Mouse (Mus musculus) cerebellum, postnatal 14 days (tissue): ENCODE measurements around the gene Dohh.

Experiments used
- DNase-seq, 2 experiments: peaks; one replicate each; pipeline ENCODE4 v3.0.0; 2021; ENCODE audit warnings: mixed read lengths in 2 of 2

The Dohh gene

DNA sequence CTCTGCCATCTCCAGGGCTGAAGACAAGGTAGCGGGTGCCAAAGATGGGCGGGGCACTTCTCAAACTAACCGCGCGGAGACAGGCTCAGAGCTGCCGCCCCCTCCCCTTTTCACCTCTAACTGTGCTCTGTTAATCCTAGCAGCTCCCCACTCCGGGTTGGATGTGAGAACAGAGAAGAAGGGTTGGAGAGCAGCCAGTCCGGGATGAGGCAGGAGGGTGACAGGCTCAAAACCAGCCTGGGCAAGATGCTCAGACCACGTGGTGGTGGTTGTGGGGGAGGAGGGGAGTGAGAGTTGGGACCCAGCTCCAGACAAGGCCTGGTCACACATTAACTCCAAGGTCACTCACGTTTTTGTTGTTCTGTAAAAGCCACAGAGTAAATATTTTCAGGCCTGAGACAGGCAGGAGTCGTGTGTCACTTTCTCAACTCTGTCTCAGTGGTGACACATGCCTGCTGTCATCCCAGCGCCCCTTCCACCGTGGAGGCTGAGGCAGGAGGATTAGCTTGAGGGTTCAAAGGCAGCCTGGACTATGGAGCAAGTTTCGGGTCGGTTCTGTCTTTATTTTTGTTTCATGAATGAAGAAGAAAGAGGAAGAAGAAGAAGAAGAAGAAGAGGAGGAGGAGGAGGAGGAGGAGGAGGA, 47.4 kb downstream of the Dohh start:
- DNase-seq: peak; percentile 68 to 79

DNA sequence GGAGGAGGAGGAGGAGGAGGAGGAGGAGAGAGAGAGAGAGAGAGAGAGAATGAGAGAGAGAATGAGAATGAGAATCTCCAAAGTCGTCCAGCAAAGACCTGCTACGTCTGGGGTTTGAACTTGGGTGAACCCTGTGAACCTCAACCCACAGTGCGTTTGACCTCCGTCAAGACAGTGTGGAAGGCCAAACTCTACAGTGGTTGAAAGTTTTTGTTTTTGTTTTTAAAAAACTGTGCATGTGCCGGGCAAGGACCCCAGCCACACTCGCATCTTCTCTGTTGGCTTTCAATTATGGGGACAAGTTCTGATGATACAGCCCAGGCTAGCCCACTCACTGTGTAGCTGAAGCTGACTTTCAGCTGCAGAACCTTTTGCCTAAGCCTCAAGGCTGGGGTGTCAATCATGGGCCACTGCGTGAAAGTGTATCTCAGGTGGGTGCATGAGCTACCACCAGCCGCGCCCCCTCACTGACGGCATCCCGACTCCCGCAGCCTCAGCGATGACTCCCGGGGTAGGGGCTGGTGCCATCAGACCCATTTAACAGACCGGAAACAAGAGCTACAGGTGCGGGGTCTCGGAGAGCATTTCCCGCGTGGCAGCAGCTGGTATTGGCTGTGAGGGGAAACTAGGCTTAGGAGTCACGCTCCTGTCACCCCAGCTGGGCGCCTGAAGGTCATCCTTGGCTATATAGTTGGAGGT, 48.1 kb downstream of the Dohh start:
- DNase-seq: no peak

DNA sequence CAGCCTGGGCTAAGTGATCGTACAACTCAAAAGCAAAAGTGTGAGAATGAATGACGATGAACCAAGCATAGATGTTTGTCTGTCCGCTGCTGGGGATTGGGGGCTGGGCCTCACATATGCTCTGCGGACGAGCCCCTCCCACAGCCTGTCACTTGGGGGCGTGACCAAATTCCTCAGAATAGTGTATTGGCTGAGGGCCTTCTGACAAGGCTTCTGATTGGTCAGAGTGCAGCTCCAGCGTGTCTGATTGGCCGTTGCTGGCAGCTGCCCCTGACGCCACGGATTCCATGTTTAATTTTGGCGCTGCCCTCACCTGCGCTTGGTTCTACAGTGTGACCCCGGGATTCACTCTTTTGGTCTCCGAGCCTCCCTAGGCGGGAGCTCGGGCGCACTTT, 48.6 kb downstream of the Dohh start:
- peak; percentile 95 to 96 for DNase-seq

DNA sequence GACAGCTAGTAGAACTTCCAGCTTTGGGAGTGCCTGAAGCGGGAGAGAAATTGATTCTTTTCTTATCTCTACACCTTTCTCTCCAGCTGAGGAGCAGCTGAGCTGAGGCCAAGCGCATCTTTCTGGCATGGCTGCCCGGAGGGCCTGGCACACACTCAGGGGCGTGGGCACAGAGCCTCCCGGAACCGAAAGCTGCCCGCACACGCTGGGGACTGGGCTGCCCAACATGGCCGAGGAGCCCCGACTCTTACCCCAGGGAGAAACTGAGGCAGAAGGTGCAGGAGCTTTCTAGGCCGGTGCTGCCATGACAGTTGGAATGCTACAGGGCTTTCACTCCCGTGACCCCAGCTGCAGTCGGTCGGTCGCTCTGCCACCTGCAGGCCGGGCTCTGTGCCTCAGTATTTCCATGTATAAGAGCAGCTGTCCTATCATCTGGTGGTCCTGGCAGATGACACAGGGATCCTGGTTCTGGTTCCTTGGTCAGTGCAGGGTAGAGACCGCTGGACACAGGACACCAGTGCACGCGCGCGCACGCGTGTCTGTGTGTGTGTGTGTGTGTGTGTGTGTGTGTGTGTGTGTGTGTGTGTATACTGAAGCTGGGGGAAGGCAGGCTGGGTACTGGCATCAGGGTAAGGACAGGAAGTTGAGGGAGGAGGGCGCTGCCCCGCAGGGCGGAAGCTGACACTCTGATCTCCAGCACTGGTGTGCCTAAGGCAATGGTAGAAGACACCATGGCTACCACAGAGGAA, 49.5 kb downstream of the Dohh start:
- peak; percentile 70 to 73 for DNase-seq

DNA sequence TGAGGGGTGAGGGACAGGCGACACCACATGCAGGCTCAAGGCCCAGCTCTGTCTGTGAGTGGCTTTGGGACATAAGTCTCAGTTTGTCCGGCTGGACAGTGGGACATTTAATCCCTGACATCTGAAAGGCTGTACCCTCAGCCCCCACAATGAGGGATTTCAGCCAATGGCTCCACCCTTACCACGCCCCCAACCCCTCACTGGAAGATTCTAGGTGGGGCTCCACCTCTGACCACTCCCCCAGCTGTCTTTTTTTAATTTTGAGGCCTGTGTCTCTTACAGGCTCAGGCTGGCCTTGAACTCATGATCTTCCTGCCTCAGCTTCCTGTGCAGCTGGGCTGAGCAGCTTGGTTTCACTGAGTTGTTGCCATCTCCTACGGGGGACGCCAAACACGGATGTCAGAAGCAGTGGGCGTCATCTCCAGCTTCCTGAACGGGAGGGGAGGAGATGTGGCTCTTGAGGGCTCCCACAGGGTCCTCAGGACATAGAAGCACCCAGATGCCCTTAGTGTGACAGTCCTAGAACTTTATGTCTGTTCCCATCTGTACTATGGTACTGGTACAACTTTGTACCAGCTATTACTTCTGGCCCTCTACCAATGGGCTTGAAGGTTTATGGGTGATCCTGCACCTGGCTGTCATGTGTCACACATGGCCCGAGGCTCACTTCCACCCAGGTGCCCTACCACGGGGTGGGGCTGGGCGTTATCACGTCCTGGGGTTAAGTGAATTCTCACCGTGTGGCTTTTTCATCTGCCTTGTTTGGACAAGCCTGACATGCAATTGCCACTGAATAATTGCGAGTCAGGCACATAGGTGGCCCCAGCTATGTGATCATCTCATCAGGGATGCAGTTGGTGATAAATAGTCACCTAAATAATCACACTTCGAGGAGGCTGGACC, 50.4 kb downstream of the Dohh start:
- DNase-seq: peak in 1 of 2 experiments; percentile 51

DNA sequence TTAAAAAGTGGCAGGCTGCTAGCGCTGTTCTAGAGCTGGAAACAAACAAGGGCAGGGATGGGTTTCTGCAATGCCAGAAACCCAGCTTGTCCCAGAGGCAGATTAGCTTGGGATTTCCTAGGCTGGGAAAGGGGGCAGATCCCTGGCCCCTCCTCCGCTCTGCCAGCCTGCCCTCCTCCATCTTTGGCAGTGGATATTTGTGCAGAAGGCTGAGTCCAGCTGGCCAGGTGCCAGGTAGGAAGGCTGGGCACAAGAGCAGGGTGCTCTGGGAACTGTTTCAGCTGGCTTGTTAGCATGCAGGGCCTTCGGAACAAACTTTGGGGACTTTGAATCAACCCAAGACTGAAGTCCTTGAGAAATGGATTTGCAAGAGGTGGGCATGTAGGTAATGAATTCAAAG, 51.2 kb downstream of the Dohh start:
- DNase-seq: peak; percentile 96 to 97
